Mouse (Mus musculus) lung, embryonic 16.5 days (tissue): Measurements from ENCODE around the gene Sult6b2. TPM values are rescaled to one million over a fixed set of nuclear protein-coding genes. Genes with fewer than 3 reads are reported as not detected.
A peak's percentile ranks its signal among the peaks of the same experiment; 100 is the strongest.

Experiments
- ATAC-seq: fragments of 200-750 bp; cut with Nextera tagmentation; 2 replicates; pipeline ENCODE4 v1.8.0; 2017; ENCODE audit warnings: low read depth, mild to moderate bottlenecking, moderate library complexity
- H3K27ac ChIP-seq: fragments of 300-500 bp; sonication (generic); 2 replicates; pipeline ENCODE4 v1.5.1; 2014; ENCODE audit warnings: mild to moderate bottlenecking, control low read depth, low read length
- H3K27me3 ChIP-seq: fragments of 300-500 bp; sonication (generic); 2 replicates; pipeline ENCODE4 v1.6.1; 2014; ENCODE audit warnings: low read depth, low read length, mixed read lengths; ENCODE audit not compliant: control insufficient read depth, insufficient read depth
- H3K36me3 ChIP-seq: fragments of 300-500 bp; sonication (generic); 2 replicates; pipeline ENCODE4 v1.6.1; 2014; ENCODE audit warnings: low read length; ENCODE audit not compliant: control insufficient read depth, insufficient read depth
- H3K4me1 ChIP-seq: fragments of 300-500 bp; sonication (generic); replicated peaks from 2 replicates; pipeline ENCODE4 v1.6.1; 2014; ENCODE audit warnings: low read length, mixed read lengths; ENCODE audit not compliant: control insufficient read depth, insufficient read depth
- H3K4me2 ChIP-seq: fragments of 300-500 bp; sonication (generic); 2 replicates; pipeline ENCODE4 v1.6.1; 2014; ENCODE audit warnings: low read depth, low read length, control low read depth
- H3K4me3 ChIP-seq: fragments of 300-500 bp; sonication (generic); 2 replicates; pipeline ENCODE4 v1.5.1; 2014; ENCODE audit warnings: mild to moderate bottlenecking, low read length, control low read depth
- H3K9ac ChIP-seq: fragments of 300-500 bp; sonication (generic); 2 replicates; pipeline ENCODE4 v1.6.1; 2014; ENCODE audit warnings: low read length, control low read depth
- H3K9me3 ChIP-seq: fragments of 300-500 bp; sonication (generic); 2 replicates; pipeline ENCODE4 v1.6.1; 2016; ENCODE audit warnings: low read length; ENCODE audit not compliant: control insufficient read depth
- WGBS: fragments of 180-500 bp; shearing (Covaris S2); extraction: QIAGEN DNeasy Blood & Tissue Kit; methylation state at CpG from one replicate; pipeline ENCODE4 v1.1.7; 2014; 5-methylcytosine and 5-hydroxymethylcytosine counted together
- polyA plus RNA-seq: library from polyadenylated mRNA; unstranded; fragments of >200 nt; fragmentation: Nextera tagmentation; extraction: Ambion mirVana; gene quantifications from 2 replicates; pipeline ENCODE4 v1.2.1, GENCODE M21; 2015

Sult6b2 gene
- polyA plus RNA-seq, 1 experiment from 2014 or later: not detected

DNA sequence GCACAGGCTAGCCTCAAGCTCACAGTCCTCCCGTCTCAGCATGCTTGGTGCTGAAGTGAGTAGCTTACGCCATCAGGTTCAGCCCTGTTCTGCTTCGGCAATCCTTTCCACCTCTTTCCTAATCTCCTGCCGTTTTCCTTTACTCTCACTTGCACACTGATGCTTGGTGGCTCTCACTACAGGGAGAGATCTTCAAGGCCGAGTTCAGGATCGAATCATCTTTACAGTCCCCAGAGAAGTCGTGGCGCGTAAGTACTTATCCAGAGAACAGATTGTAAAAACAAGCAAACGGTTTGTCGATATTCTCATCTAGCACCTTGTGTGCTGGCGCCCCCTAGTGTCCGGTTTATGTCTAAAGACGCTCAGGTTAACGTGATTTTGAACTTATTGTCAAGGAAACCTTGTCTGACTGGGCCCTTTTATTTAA is 10.2 kb upstream of the Sult6b2 start:
- 3% methylated on average over 15 of the region's 15 CpGs for WGBS
- Histone ChIP-seq H3K4me3 (peak overlapping the region; percentile 47), H3K9me3 (no peaks in the 10 kb centered on the region), H3K4me2 (peak overlapping the region; percentile 69), H3K9ac (peak overlapping the region; percentile 55), H3K4me1 (no peaks in the 10 kb centered on the region), H3K27ac (no peak overlapping the region), H3K27me3 (no peaks in the 10 kb centered on the region), H3K36me3 (no peaks in the 10 kb centered on the region)
- ATAC-seq: peak; percentile 59; the same call in 1 of the 2 replicates

DNA sequence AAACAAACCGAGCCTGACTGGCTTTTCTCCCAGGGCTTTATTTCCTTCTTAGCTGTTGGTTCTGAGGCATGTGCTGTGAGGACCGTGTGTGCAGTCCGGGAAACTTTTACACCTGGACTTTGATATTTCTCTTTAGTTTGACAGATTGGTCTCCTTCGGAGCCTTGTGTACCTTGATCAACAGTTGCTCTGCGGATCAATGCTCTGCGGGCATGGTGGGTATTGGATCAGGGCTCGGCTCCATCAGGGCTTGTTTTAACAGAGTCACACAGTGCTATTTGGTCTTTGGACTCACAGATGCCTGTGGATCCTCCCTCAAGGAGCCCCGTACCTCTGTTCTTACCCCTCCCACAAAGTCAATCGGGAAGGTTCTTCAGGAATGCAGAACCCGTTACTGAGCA is 9.7 kb upstream of the Sult6b2 start:
- Histone ChIP-seq H3K4me1 (no peaks in the 10 kb centered on the region), H3K9me3 (no peaks in the 10 kb centered on the region), H3K4me3 (no peak overlapping the region), H3K27me3 (no peaks in the 10 kb centered on the region), H3K9ac (no peak overlapping the region), H3K4me2 (peak overlapping the region; percentile 69), H3K27ac (no peak overlapping the region), H3K36me3 (no peaks in the 10 kb centered on the region)
- no peak for ATAC-seq
- 44% methylated on average over 10 of the region's 10 CpGs for WGBS

DNA sequence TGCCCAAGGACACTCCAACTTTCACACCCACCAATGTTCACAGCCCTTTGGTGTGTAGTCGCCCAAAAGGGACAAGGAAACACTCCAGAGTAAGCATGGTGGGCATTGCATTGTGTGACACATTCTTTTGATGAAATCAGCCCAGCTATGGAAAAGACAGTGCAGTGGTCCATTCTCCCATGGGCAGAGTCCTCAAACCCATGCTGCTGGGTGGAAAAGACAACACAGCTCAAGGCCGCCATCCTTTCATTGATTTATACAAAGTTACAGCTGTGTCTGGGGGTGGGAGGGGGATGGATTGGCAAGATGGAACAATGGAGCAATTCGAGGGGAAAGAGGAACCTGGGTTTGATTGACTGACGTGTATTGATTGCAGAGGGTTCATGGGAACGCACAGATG is 8.7 kb upstream of the Sult6b2 start:
- no peak overlapping the region for H3K4me2 ChIP-seq

GRCm38 (mm10) chr6:142810239-142810638 is 5.9 kb upstream of the Sult6b2 start:
- Histone ChIP-seq H3K4me1 (no peaks in the 10 kb centered on the region), H3K4me2 (no peak overlapping the region), H3K27me3 (no peaks in the 10 kb centered on the region), H3K4me3 (no peak overlapping the region), H3K9me3 (no peaks in the 10 kb centered on the region), H3K9ac (no peak overlapping the region), H3K36me3 (no peaks in the 10 kb centered on the region), H3K27ac (no peak overlapping the region)
- ATAC-seq: no peak
- 60% methylated on average over 6 of the region's 6 CpGs for WGBS

More for the DNA sequence above, 8.7 kb upstream of the Sult6b2 start:
- Histone ChIP-seq H3K27ac (no peak overlapping the region), H3K27me3 (no peaks in the 10 kb centered on the region), H3K36me3 (no peaks in the 10 kb centered on the region), H3K4me1 (no peaks in the 10 kb centered on the region), H3K4me3 (no peak overlapping the region), H3K9me3 (no peaks in the 10 kb centered on the region), H3K9ac (no peak overlapping the region)
- ATAC-seq: no peak
- WGBS: 70% methylated on average over 5 of the region's 5 CpGs

- ATAC-seq: no peak
Observed at GRCm38 (mm10) chr6:142809373-142810098, 5.2 kb upstream of the Sult6b2 start.

GRCm38 (mm10) chr6:142806326-142806725 is 2.0 kb upstream of the Sult6b2 start:
- no peaks in the 10 kb centered on the region for H3K4me1 ChIP-seq
- H3K27me3 ChIP-seq: no peaks in the 10 kb centered on the region
- no peak overlapping the region for H3K27ac ChIP-seq
- 78% methylated on average over 4 of the region's 4 CpGs for WGBS
- H3K4me2 ChIP-seq: no peak overlapping the region
- H3K4me3 ChIP-seq: no peak overlapping the region
- H3K36me3 ChIP-seq: no peaks in the 10 kb centered on the region
- H3K9me3 ChIP-seq: no peaks in the 10 kb centered on the region
- ATAC-seq: no peak
- no peak overlapping the region for H3K9ac ChIP-seq

More at GRCm38 (mm10) chr6:142809373-142810098, 5.2 kb upstream of the Sult6b2 start:
- WGBS: 20% methylated on average over 6 of the region's 6 CpGs
- Histone ChIP-seq H3K4me3 (no peak overlapping the region), H3K27ac (no peak overlapping the region), H3K9me3 (no peaks in the 10 kb centered on the region), H3K4me2 (no peak overlapping the region), H3K9ac (no peak overlapping the region), H3K36me3 (no peaks in the 10 kb centered on the region), H3K4me1 (no peaks in the 10 kb centered on the region), H3K27me3 (no peaks in the 10 kb centered on the region)

- H3K27me3 ChIP-seq: no peaks in the 10 kb centered on the region
- ATAC-seq: no peak
- WGBS: 31% methylated on average over 11 of the region's 11 CpGs
- no peak overlapping the region for H3K4me2 ChIP-seq
- no peak overlapping the region for H3K9ac ChIP-seq
- H3K9me3 ChIP-seq: no peaks in the 10 kb centered on the region
- no peaks in the 10 kb centered on the region for H3K36me3 ChIP-seq
- no peak overlapping the region for H3K27ac ChIP-seq
- H3K4me1 ChIP-seq: no peaks in the 10 kb centered on the region
- no peak overlapping the region for H3K4me3 ChIP-seq
Observed at GRCm38 (mm10) chr6:142802617-142803525, 1.4 kb downstream of the Sult6b2 start.

DNA sequence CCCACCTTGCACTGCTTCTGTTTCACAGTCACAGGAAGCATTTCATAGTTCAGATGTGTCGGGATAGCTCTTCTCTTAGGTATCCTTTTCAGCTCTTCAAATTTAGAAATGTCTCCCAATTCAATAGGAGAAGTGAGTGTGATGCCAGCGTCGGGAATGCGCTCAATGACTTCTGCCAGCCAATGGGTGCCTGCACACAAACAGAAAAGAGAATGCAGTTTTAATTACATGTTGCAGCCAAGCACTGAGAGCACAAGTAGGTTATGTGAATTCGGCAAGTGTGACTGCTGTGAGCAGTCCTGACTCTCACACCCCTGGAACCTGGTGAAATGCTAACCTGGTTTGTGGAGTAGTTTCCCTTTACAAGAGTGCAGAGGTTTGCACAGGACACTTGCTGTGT is 2.6 kb downstream of the Sult6b2 start:
- 77% methylated on average over 5 of the region's 5 CpGs for WGBS
- Histone ChIP-seq H3K9ac (no peak overlapping the region), H3K4me2 (no peak overlapping the region), H3K9me3 (no peaks in the 10 kb centered on the region), H3K4me3 (no peak overlapping the region), H3K27me3 (no peaks in the 10 kb centered on the region), H3K27ac (no peak overlapping the region), H3K4me1 (no peaks in the 10 kb centered on the region), H3K36me3 (no peaks in the 10 kb centered on the region)
- no peak for ATAC-seq

- Histone ChIP-seq H3K27me3 (no peaks in the 10 kb centered on the region), H3K4me2 (no peak overlapping the region), H3K4me1 (no peaks in the 10 kb centered on the region; the same call in 1 of the 2 replicates), H3K27ac (no peak overlapping the region), H3K36me3 (no peaks in the 10 kb centered on the region), H3K9me3 (no peaks in the 10 kb centered on the region), H3K4me3 (no peak overlapping the region), H3K9ac (no peak overlapping the region)
- no peak for ATAC-seq
- WGBS: 68% methylated on average over 7 of the region's 7 CpGs
Observed at GRCm38 (mm10) chr6:142799704-142800374, 4.5 kb downstream of the Sult6b2 start.
